Comparison of ENCODE assay signal across 7 mouse cellular contexts in the genomic region with DNA sequence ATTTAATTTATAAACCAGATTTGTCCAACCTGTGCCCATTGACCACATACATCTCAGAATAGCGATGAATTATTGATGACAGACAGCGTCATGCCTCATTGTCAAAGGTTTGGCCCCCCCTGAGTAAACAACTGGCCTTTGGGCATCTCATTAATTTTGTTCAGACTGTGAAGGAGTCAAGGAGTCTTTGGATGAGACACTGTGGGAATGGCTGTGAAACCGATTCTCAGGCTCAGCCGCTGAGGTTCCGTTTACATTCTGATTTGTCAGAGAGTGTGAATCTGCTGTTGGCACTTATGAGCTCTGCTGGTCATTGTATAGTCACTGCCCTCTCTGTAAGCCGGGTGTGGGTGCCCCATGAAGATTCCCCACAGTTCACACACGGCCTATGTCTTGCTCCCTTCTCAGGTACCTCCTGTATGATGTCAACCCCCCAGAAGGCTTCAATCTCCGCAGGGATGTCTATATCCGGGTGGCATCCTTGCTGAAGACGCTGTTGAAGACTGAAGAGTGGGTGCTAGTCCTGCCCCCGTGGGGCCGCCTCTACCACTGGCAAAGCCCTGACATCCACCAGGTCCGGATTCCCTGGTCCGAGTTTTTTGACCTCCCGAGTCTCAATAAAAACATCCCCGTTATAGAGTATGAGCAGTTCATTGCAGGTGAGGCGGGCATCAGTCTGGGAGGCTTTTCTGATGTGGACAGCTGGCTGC. TPM values are rescaled to one million over a fixed set of nuclear protein-coding genes. Genes with fewer than 3 reads are reported as not detected.
DNase-seq lines count a peak whose midpoint lies in the region; ATAC-seq and TF ChIP-seq lines count a peak whose summit lies in the region.

No protein-coding gene starts in this region.

- TF ChIP-seq POLR2A in cerebellum, adult 2 months (IDR thresholded peaks at IDR 0.05; ENCODE audit: borderline replicate concordance, insufficient read depth, low read length), result no peak

- DNase-seq in lung, embryonic 14.5 days, result no peak
- DNase-seq in lung, postnatal 36 days, result no peak
- no peak for DNase-seq in limb, embryonic 11.5 days (ENCODE audit: low spot score)
- no peak for DNase-seq in retina, embryonic 14.5 days (ENCODE audit: low spot score)
- no peak for DNase-seq in cerebellum, adult 2 months

- WGBS in lung, embryonic 14.5 days, result 75% methylated on average over 17 of the region's 17 CpGs
- 87% methylated on average over 17 of the region's 17 CpGs for WGBS in forebrain, embryonic 13.5 days
- whole genome bisulfite sequencing in limb, embryonic 11.5 days, result 89% methylated on average over 17 of the region's 17 CpGs
- WGBS in neural tube, embryonic 15.5 days, result 88% methylated on average over 17 of the region's 17 CpGs
- 77% methylated on average over 17 of the region's 17 CpGs for WGBS in cerebellum, adult 2 months

- peak overlapping the region; percentile 88 for H3K9ac ChIP-seq in lung, embryonic 14.5 days
- H3K9ac ChIP-seq in forebrain, embryonic 13.5 days, result peak overlapping the region; percentile 91
- no peak overlapping the region for H3K9ac ChIP-seq in limb, embryonic 11.5 days (ENCODE audit: low read length)
- peak overlapping the region; percentile 29; the same call in 1 of the 2 replicates for H3K9ac ChIP-seq in neural tube, embryonic 15.5 days (replicated peaks)

- H3K4me3 ChIP-seq in lung, embryonic 14.5 days (ENCODE audit: low read depth, low read length), result peak overlapping the region; percentile 91
- peak overlapping the region; percentile 91 for H3K4me3 ChIP-seq in forebrain, embryonic 13.5 days
- 0 out of 2 replicates have a peak overlapping the region, but pooled peaks have one; percentile 3 for H3K4me3 ChIP-seq in limb, embryonic 11.5 days (ENCODE audit: low read depth, low read length)
- H3K4me3 ChIP-seq in neural tube, embryonic 15.5 days (replicated peaks), result peak overlapping the region; percentile 95
- H3K4me3 ChIP-seq in cerebellum, adult 2 months (replicated peaks; ENCODE audit: insufficient read depth, low read depth, low read length), result no peak overlapping the region

- H3K4me1 ChIP-seq in lung, embryonic 14.5 days (ENCODE audit: insufficient read depth), result 0 out of 2 replicates have a peak, but pooled peaks cover 6% of the 10 kb centered on the region
- peaks cover 27% of the 10 kb centered on the region for H3K4me1 ChIP-seq in forebrain, embryonic 13.5 days
- H3K4me1 ChIP-seq in limb, embryonic 11.5 days (ENCODE audit: control insufficient read depth, insufficient read depth, low read length), result 0 out of 2 replicates have a peak, but pooled peaks cover 3% of the 10 kb centered on the region
- peaks cover 27% of the 10 kb centered on the region for H3K4me1 ChIP-seq in neural tube, embryonic 15.5 days
- no peaks in the 10 kb centered on the region for H3K4me1 ChIP-seq in cerebellum, adult 2 months (ENCODE audit: control insufficient read depth, insufficient read depth, low read length)

- no peak for ATAC-seq in lung, embryonic 14.5 days (ENCODE audit: insufficient read depth)
- no peak for ATAC-seq in forebrain, embryonic 13.5 days
- ATAC-seq in limb, embryonic 11.5 days (ENCODE audit: insufficient number of reproducible peaks, low FRiP score, low TSS enrichment, low read depth), result no peak
- no peak for ATAC-seq in neural tube, embryonic 15.5 days (ENCODE audit: low FRiP score)

- H3K27ac ChIP-seq in lung, embryonic 14.5 days (ENCODE audit: low read depth), result no peak overlapping the region
- H3K27ac ChIP-seq in forebrain, embryonic 13.5 days, result no peak overlapping the region
- no peak overlapping the region for H3K27ac ChIP-seq in limb, embryonic 11.5 days (replicated peaks; ENCODE audit: low read depth, low read length)
- no peak overlapping the region for H3K27ac ChIP-seq in neural tube, embryonic 15.5 days (replicated peaks)
- H3K27ac ChIP-seq in cerebellum, adult 2 months (ENCODE audit: insufficient read depth, low read length), result no peak overlapping the region

- peak overlapping the region; percentile 69 for H3K4me2 ChIP-seq in lung, embryonic 14.5 days
- peak overlapping the region; percentile 91 for H3K4me2 ChIP-seq in forebrain, embryonic 13.5 days
- H3K4me2 ChIP-seq in limb, embryonic 11.5 days (ENCODE audit: low read depth, severe bottlenecking), result peak overlapping the region; percentile 74
- peak overlapping the region; percentile 92 for H3K4me2 ChIP-seq in neural tube, embryonic 15.5 days

- TF ChIP-seq CTCF in lung, embryonic 14.5 days (IDR thresholded peaks at IDR 0.05; ENCODE audit: low read depth), result no peak
- TF ChIP-seq CTCF in cerebellum, adult 2 months (IDR thresholded peaks at IDR 0.05; ENCODE audit: borderline replicate concordance, insufficient read depth, low read depth, low read length), result no peak

- no peaks in the 10 kb centered on the region for H3K27me3 ChIP-seq in lung, embryonic 14.5 days (ENCODE audit: insufficient read depth, low read length)
- no peaks in the 10 kb centered on the region for H3K27me3 ChIP-seq in forebrain, embryonic 13.5 days
- H3K27me3 ChIP-seq in limb, embryonic 11.5 days (ENCODE audit: control insufficient read depth, insufficient read depth, low read length), result no peaks in the 10 kb centered on the region
- H3K27me3 ChIP-seq in neural tube, embryonic 15.5 days (replicated peaks), result no peaks in the 10 kb centered on the region
- no peaks in the 10 kb centered on the region for H3K27me3 ChIP-seq in cerebellum, adult 2 months (ENCODE audit: control insufficient read depth, insufficient read depth, low read length)

- H3K9me3 ChIP-seq in lung, embryonic 14.5 days (ENCODE audit: low read depth, low read length), result no peaks in the 10 kb centered on the region
- H3K9me3 ChIP-seq in forebrain, embryonic 13.5 days (replicated peaks), result no peaks in the 10 kb centered on the region
- H3K9me3 ChIP-seq in limb, embryonic 11.5 days (ENCODE audit: control insufficient read depth, low read length), result no peaks in the 10 kb centered on the region
- H3K9me3 ChIP-seq in neural tube, embryonic 15.5 days (replicated peaks), result no peaks in the 10 kb centered on the region

- peaks cover 49% of the 10 kb centered on the region for H3K36me3 ChIP-seq in lung, embryonic 14.5 days (ENCODE audit: insufficient read depth)
- peaks cover 49% of the 10 kb centered on the region for H3K36me3 ChIP-seq in forebrain, embryonic 13.5 days (ENCODE audit: poor library complexity, severe bottlenecking)
- H3K36me3 ChIP-seq in limb, embryonic 11.5 days (ENCODE audit: control insufficient read depth, insufficient read depth, low read length), result peaks cover 19% of the 10 kb centered on the region
- H3K36me3 ChIP-seq in neural tube, embryonic 15.5 days, result peaks cover 41% of the 10 kb centered on the region

RNA-seq across cellular contexts. Expression of a gene that starts 1.3 kb away (rescaled TPM):
- polyA plus RNA-seq in lung, embryonic 14.5 days (2014; fragmentation: Nextera tagmentation; extraction: Ambion mirVana), result 128 and 135 TPM in 2 replicates
- polyA plus RNA-seq in forebrain, embryonic 13.5 days (2015; fragmentation: Nextera tagmentation; extraction: Ambion mirVana), result 46.6 and 52.8 TPM in 2 replicates
- polyA plus RNA-seq in limb, embryonic 11.5 days (2014; fragmentation: Nextera tagmentation; extraction: Ambion mirVana), result 77.6 and 83.9 TPM in 2 replicates
- 57.5 and 63.9 TPM in 2 replicates for polyA plus RNA-seq in neural tube, embryonic 15.5 days (2015; fragmentation: Nextera tagmentation; extraction: Ambion mirVana)
- 44.9 and 45.2 TPM in 2 replicates for polyA plus RNA-seq in cerebellum, adult 2 months (2012; rRNA removed)
